Mouse (Mus musculus) embryo, embryonic 9.5 days (tissue): ENCODE data around the gene Ciart.
"Not testable (repeated sequence)": the region's sequence is repeated elsewhere in the genome, so short reads cannot be mapped to it uniquely, and the experiment has no call there.

Experiments used
- DNase-seq: peaks from one replicate; pipeline ENCODE4 v3.0.0-alpha.2; 2017; ENCODE audit errors: extremely low spot score

Ciart gene

GRCm38 (mm10) chr3:95901616-95902372 is 19.7 kb upstream of the Ciart start:
- no peak for DNase-seq

GRCm38 (mm10) chr3:95899800-95900524 is 17.9 kb upstream of the Ciart start:
- no peak for DNase-seq

GRCm38 (mm10) chr3:95895501-95895900 is 13.4 kb upstream of the Ciart start:
- DNase-seq = not testable (repeated sequence)

- DNase-seq = peak; percentile 55
These were observed 12.5 kb upstream of the Ciart start for GRCm38 (mm10) chr3:95894317-95895160.

- peak; percentile 97 for DNase-seq
These were observed 11.7 kb upstream of the Ciart start, which contains the start of gene Aph1a for GRCm38 (mm10) chr3:95893606-95894316. Gene Aph1a, plus strand, starts transcription at chr3:95893969.

GRCm38 (mm10) chr3:95893126-95893525 is 11.1 kb upstream of the Ciart start:
- DNase-seq = no peak

GRCm38 (mm10) chr3:95892066-95893052 is 10.3 kb upstream of the Ciart start:
- DNase-seq = peak; percentile 53

- DNase-seq = peak; percentile 54
These were observed 9.4 kb upstream of the Ciart start, which contains the start of gene BC028528 for GRCm38 (mm10) chr3:95891211-95892065. Gene BC028528, minus strand, starts transcription at chr3:95892005.

GRCm38 (mm10) chr3:95889664-95890063 is 7.6 kb upstream of the Ciart start:
- DNase-seq = no peak

- no peak for DNase-seq
These were observed 5.5 kb upstream of the Ciart start for GRCm38 (mm10) chr3:95887596-95887995.

- no peak for DNase-seq
These were observed 2.3 kb upstream of the Ciart start for GRCm38 (mm10) chr3:95884400-95884799.

- DNase-seq = peak; percentile 74
These were observed 870 bp upstream of the Ciart start for GRCm38 (mm10) chr3:95882816-95883425.

GRCm38 (mm10) chr3:95879063-95879462 is 3.0 kb downstream of the Ciart start:
- DNase-seq = no peak

GRCm38 (mm10) chr3:95872048-95872447 is 10.0 kb downstream of the Ciart start:
- no peak for DNase-seq

GRCm38 (mm10) chr3:95871392-95871867 is 10.6 kb downstream of the Ciart start, which contains the start of gene Mrps21:
Gene Mrps21, minus strand, starts transcription at chr3:95871519.
- peak; percentile 85 for DNase-seq

- no peak for DNase-seq
These were observed 11.1 kb downstream of the Ciart start for GRCm38 (mm10) chr3:95870976-95871375.

GRCm38 (mm10) chr3:95867408-95867807 is 14.6 kb downstream of the Ciart start:
- DNase-seq = no peak

GRCm38 (mm10) chr3:95866071-95866470 is 16.0 kb downstream of the Ciart start:
- no peak for DNase-seq
